Mouse (Mus musculus) neural tube, embryonic 14.5 days (tissue): ENCODE results near the gene Zfp950. TPM values are rescaled to one million over a fixed set of nuclear protein-coding genes. Genes with fewer than 3 reads are reported as not detected.

ENCODE experiments used
- ATAC-seq: fragments of 200-750 bp; cut with Nextera tagmentation; 2 replicates; pipeline ENCODE4 v1.8.0; 2017; ENCODE audit warnings: low read depth, mild to moderate bottlenecking, moderate TSS enrichment, moderate library complexity
- H3K27ac ChIP-seq: fragments of 300-500 bp; sonication (generic); 2 replicates; pipeline ENCODE4 v1.5.1; 2014; ENCODE audit warnings: low read depth, mild to moderate bottlenecking, control low read depth, low read length, moderate library complexity, mixed read lengths
- H3K27me3 ChIP-seq: fragments of 300-500 bp; sonication (generic); 2 replicates; pipeline ENCODE4 v1.6.1; 2014; ENCODE audit warnings: low read length; ENCODE audit not compliant: control insufficient read depth, insufficient read depth
- H3K36me3 ChIP-seq: fragments of 300-500 bp; sonication (generic); 2 replicates; pipeline ENCODE4 v1.6.1; 2014; ENCODE audit warnings: low read length, mixed read lengths; ENCODE audit not compliant: control insufficient read depth, insufficient read depth
- H3K4me1 ChIP-seq: fragments of 300-500 bp; sonication (generic); 2 replicates; pipeline ENCODE4 v1.6.1; 2014; ENCODE audit warnings: low read length; ENCODE audit not compliant: control insufficient read depth, insufficient read depth
- H3K4me2 ChIP-seq: fragments of 300-500 bp; sonication (generic); 2 replicates; pipeline ENCODE4 v1.6.1; 2014; ENCODE audit warnings: mild to moderate bottlenecking, low read depth, low read length, control low read depth
- H3K4me3 ChIP-seq: fragments of 300-500 bp; sonication (generic); 2 replicates; pipeline ENCODE4 v1.5.1; 2014; ENCODE audit warnings: low read depth, low read length, control low read depth, mixed read lengths
- H3K9ac ChIP-seq: fragments of 300-500 bp; sonication (generic); replicated peaks from 2 replicates; pipeline ENCODE4 v1.6.1; 2014; ENCODE audit warnings: low read depth, mild to moderate bottlenecking, control low read depth, low read length, mixed read lengths
- H3K9me3 ChIP-seq: fragments of 300-500 bp; sonication (generic); 2 replicates; pipeline ENCODE4 v1.6.1; 2016; ENCODE audit warnings: low read length; ENCODE audit not compliant: control insufficient read depth
- WGBS: fragments of 180-500 bp; shearing (Covaris S2); extraction: QIAGEN DNeasy Blood & Tissue Kit; methylation state at CpG from one replicate; pipeline ENCODE4 v1.1.7; 2014; 5-methylcytosine and 5-hydroxymethylcytosine counted together
- polyA plus RNA-seq: library from polyadenylated mRNA; unstranded; fragments of >200 nt; fragmentation: Nextera tagmentation; extraction: Ambion mirVana; gene quantifications from 2 replicates; pipeline ENCODE4 v1.2.1, GENCODE M21; 2014

The Zfp950 gene
- polyA plus RNA-seq, 1 experiment from 2014 or later, result 47.6 TPM

- no peaks in the 10 kb centered on the region for H3K4me1 ChIP-seq
- H3K27me3 ChIP-seq, result no peaks in the 10 kb centered on the region
- WGBS, result 55% methylated on average over 2 of the region's 2 CpGs
- H3K4me2 ChIP-seq, result no peak overlapping the region
- H3K36me3 ChIP-seq, result no peaks in the 10 kb centered on the region
- H3K4me3 ChIP-seq, result no peak overlapping the region
- no peak overlapping the region for H3K9ac ChIP-seq
- no peak overlapping the region for H3K27ac ChIP-seq
- peaks cover 5% of the 10 kb centered on the region; the same call in 1 of the 2 replicates for H3K9me3 ChIP-seq
- no peak for ATAC-seq
These were observed 30.5 kb downstream of the Zfp950 start for GRCm38 (mm10) chr19:61110184-61110583.

GRCm38 (mm10) chr19:61097764-61098163 lies 42.9 kb downstream of the Zfp950 start:
- Histone ChIP-seq H3K4me3 (no peak overlapping the region), H3K4me2 (no peak overlapping the region), H3K27ac (no peak overlapping the region), H3K9ac (no peak overlapping the region), H3K4me1 (no peaks in the 10 kb centered on the region), H3K27me3 (no peaks in the 10 kb centered on the region), H3K9me3 (no peaks in the 10 kb centered on the region), H3K36me3 (no peaks in the 10 kb centered on the region)
- ATAC-seq, result no peak; the same call in 1 of the 2 replicates
- 30% methylated on average over 4 of the region's 4 CpGs for WGBS

GRCm38 (mm10) chr19:61096776-61097175 lies 43.9 kb downstream of the Zfp950 start:
- ATAC-seq, result no peak
- WGBS, result 86% methylated on average over 2 of the region's 2 CpGs
- no peaks in the 10 kb centered on the region for H3K4me1 ChIP-seq
- no peaks in the 10 kb centered on the region for H3K27me3 ChIP-seq
- no peak overlapping the region for H3K9ac ChIP-seq
- no peaks in the 10 kb centered on the region for H3K36me3 ChIP-seq
- no peak overlapping the region for H3K4me3 ChIP-seq
- H3K27ac ChIP-seq, result no peak overlapping the region
- no peaks in the 10 kb centered on the region for H3K9me3 ChIP-seq
- no peak overlapping the region for H3K4me2 ChIP-seq

GRCm38 (mm10) chr19:61090541-61090940 lies 50.1 kb downstream of the Zfp950 start:
- H3K9me3 ChIP-seq, result no peaks in the 10 kb centered on the region
- no peak overlapping the region for H3K4me3 ChIP-seq
- H3K4me2 ChIP-seq, result no peak overlapping the region
- no peak for ATAC-seq
- WGBS, result 100% methylated on average over 4 of the region's 4 CpGs
- H3K27ac ChIP-seq, result no peak overlapping the region
- H3K9ac ChIP-seq, result no peak overlapping the region
- H3K4me1 ChIP-seq, result no peaks in the 10 kb centered on the region
- H3K36me3 ChIP-seq, result 0 out of 2 replicates have a peak, but pooled peaks cover 7% of the 10 kb centered on the region
- H3K27me3 ChIP-seq, result no peaks in the 10 kb centered on the region

- WGBS, result 91% methylated on average over 3 of the region's 3 CpGs
- no peak overlapping the region for H3K4me3 ChIP-seq
- H3K27me3 ChIP-seq, result no peaks in the 10 kb centered on the region
- ATAC-seq, result no peak
- H3K4me2 ChIP-seq, result no peak overlapping the region
- no peak overlapping the region for H3K9ac ChIP-seq
- no peaks in the 10 kb centered on the region for H3K4me1 ChIP-seq
- H3K9me3 ChIP-seq, result no peaks in the 10 kb centered on the region
- no peak overlapping the region for H3K27ac ChIP-seq
- 0 out of 2 replicates have a peak, but pooled peaks cover 7% of the 10 kb centered on the region for H3K36me3 ChIP-seq
These were observed 51.6 kb downstream of the Zfp950 start for GRCm38 (mm10) chr19:61089001-61089400.

GRCm38 (mm10) chr19:61087781-61088180 lies 52.9 kb downstream of the Zfp950 start:
- WGBS, result 95% methylated on average over 1 of the region's 1 CpGs
- ATAC-seq, result no peak

GRCm38 (mm10) chr19:61085217-61085616 lies 55.4 kb downstream of the Zfp950 start:
- Histone ChIP-seq H3K9ac (no peak overlapping the region), H3K4me1 (no peaks in the 10 kb centered on the region), H3K4me2 (no peak overlapping the region), H3K36me3 (0 out of 2 replicates have a peak, but pooled peaks cover 3% of the 10 kb centered on the region), H3K4me3 (no peak overlapping the region), H3K27ac (no peak overlapping the region), H3K9me3 (no peaks in the 10 kb centered on the region), H3K27me3 (no peaks in the 10 kb centered on the region)
- WGBS, result 72% methylated on average over 2 of the region's 2 CpGs
- no peak for ATAC-seq

More at GRCm38 (mm10) chr19:61087781-61088180, 52.9 kb downstream of the Zfp950 start:
- Histone ChIP-seq H3K27me3 (no peaks in the 10 kb centered on the region), H3K4me2 (no peak overlapping the region), H3K27ac (no peak overlapping the region), H3K4me3 (no peak overlapping the region), H3K9me3 (no peaks in the 10 kb centered on the region), H3K4me1 (no peaks in the 10 kb centered on the region), H3K9ac (no peak overlapping the region), H3K36me3 (0 out of 2 replicates have a peak, but pooled peaks cover 7% of the 10 kb centered on the region)

GRCm38 (mm10) chr19:61084149-61084940 lies 56.3 kb downstream of the Zfp950 start:
- H3K4me2 ChIP-seq, result no peak overlapping the region
- H3K36me3 ChIP-seq, result 0 out of 2 replicates have a peak, but pooled peaks cover 3% of the 10 kb centered on the region
- no peak overlapping the region for H3K9ac ChIP-seq
- no peaks in the 10 kb centered on the region for H3K27me3 ChIP-seq
- no peaks in the 10 kb centered on the region for H3K9me3 ChIP-seq
- H3K4me1 ChIP-seq, result no peaks in the 10 kb centered on the region
- H3K4me3 ChIP-seq, result no peak overlapping the region
- peak; percentile 84 for ATAC-seq
- 49% methylated on average over 4 of the region's 4 CpGs for WGBS
- no peak overlapping the region for H3K27ac ChIP-seq

- Histone ChIP-seq H3K27ac (no peak overlapping the region), H3K9ac (no peak overlapping the region), H3K9me3 (no peaks in the 10 kb centered on the region), H3K36me3 (0 out of 2 replicates have a peak, but pooled peaks cover 3% of the 10 kb centered on the region), H3K27me3 (no peaks in the 10 kb centered on the region), H3K4me3 (no peak overlapping the region), H3K4me2 (no peak overlapping the region), H3K4me1 (no peaks in the 10 kb centered on the region)
- ATAC-seq, result no peak
- 89% methylated on average over 8 of the region's 8 CpGs for WGBS
These were observed 57.6 kb downstream of the Zfp950 start for GRCm38 (mm10) chr19:61083006-61083405.
